Mouse (Mus musculus): Measurements from ENCODE around the gene Prepl.

DNA sequence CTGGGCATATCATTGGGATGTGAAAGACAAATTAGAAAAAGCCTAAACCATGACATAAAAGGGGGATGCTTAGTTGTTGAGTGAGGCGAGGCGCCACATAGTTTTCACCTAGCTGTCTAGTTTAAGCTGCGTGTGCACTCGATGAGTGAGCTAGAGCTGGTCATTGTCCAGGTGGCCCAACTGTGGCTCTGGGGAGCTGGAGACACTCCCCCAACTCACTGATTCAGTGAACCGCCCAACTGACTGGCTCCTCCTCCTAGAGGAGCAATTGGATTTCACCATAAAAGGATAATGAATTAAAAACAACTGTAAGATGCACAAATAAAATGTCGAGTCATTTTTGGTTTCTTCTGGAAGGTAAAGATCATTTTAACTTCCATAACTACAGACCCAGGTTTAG lies 1.0 kb downstream of the Prepl start:
- TF ChIP-seq EP300 (IDR thresholded peaks at IDR 0.05) (no peak), CTCF (IDR thresholded peaks at IDR 0.05) (no peak)

All from lung, postnatal 0 days (tissue).